Mouse (Mus musculus) midbrain, embryonic 10.5 days (tissue): ENCODE results near the gene Pla2g10. TPM values are rescaled to one million over a fixed set of nuclear protein-coding genes. Genes with fewer than 3 reads are reported as not detected.
"Not testable (repeated sequence)": the region's sequence is repeated elsewhere in the genome, so short reads cannot be mapped to it uniquely, and the experiment has no call there.

ENCODE experiments used
- DNase-seq: peaks from one replicate; pipeline ENCODE4 v3.0.0-alpha.2; 2017; ENCODE audit warnings: low spot score
- H3K27ac ChIP-seq: fragments of 300-500 bp; sonication (generic); replicated peaks from 2 replicates; pipeline ENCODE4 v1.5.1; 2016; ENCODE audit warnings: mild to moderate bottlenecking
- H3K27me3 ChIP-seq: fragments of 300-500 bp; sonication (generic); 2 replicates; pipeline ENCODE4 v1.6.1; 2016; ENCODE audit warnings: low read depth, mild to moderate bottlenecking; ENCODE audit not compliant: poor library complexity, severe bottlenecking
- H3K36me3 ChIP-seq: fragments of 300-500 bp; sonication (generic); 2 replicates; pipeline ENCODE4 v1.6.1; 2016; ENCODE audit warnings: mild to moderate bottlenecking, moderate library complexity
- H3K4me1 ChIP-seq: fragments of 300-500 bp; sonication (generic); 2 replicates; pipeline ENCODE4 v1.6.1; 2016
- H3K4me3 ChIP-seq: fragments of 300-500 bp; sonication (generic); 2 replicates; pipeline ENCODE4 v1.5.1; 2016; ENCODE audit warnings: mild to moderate bottlenecking, moderate library complexity
- H3K9me3 ChIP-seq: fragments of 300-500 bp; sonication (generic); replicated peaks from 2 replicates; pipeline ENCODE4 v1.6.1; 2016; ENCODE audit warnings: mild to moderate bottlenecking
- WGBS: fragments of 180-500 bp; shearing (Covaris S2); methylation state at CpG from one replicate; pipeline ENCODE4 v1.1.7; 2016; 5-methylcytosine and 5-hydroxymethylcytosine counted together
- polyA plus RNA-seq: library from polyadenylated mRNA; unstranded; fragments of >200 nt; fragmentation: Nextera tagmentation; extraction: Ambion mirVana; gene quantifications from 2 replicates; pipeline ENCODE4 v1.2.1, GENCODE M21; 2016

Pla2g10 gene
- polyA plus RNA-seq, 1 experiment from 2014 or later = not detected

- no peak overlapping the region for H3K4me3 ChIP-seq
- DNase-seq = no peak
- no peaks in the 10 kb centered on the region for H3K27me3 ChIP-seq
- WGBS = 40% methylated on average over 5 of the region's 5 CpGs
- no peaks in the 10 kb centered on the region for H3K36me3 ChIP-seq
- H3K9me3 ChIP-seq = no peaks in the 10 kb centered on the region
- no peak overlapping the region for H3K27ac ChIP-seq
- H3K4me1 ChIP-seq = peaks cover 5% of the 10 kb centered on the region
These were observed 18.5 kb upstream of the Pla2g10 start for GRCm38 (mm10) chr16:13749306-13749705.

- 17% methylated on average over 10 of the region's 10 CpGs for WGBS
- not testable (repeated sequence) for H3K27ac ChIP-seq, DNase-seq, H3K36me3 ChIP-seq, H3K4me1 ChIP-seq, H3K4me3 ChIP-seq, H3K9me3 ChIP-seq, H3K27me3 ChIP-seq
These were observed 18.0 kb upstream of the Pla2g10 start for GRCm38 (mm10) chr16:13748813-13749212.

- no peak overlapping the region for H3K27ac ChIP-seq
- H3K27me3 ChIP-seq = no peaks in the 10 kb centered on the region
- no peak overlapping the region for H3K4me3 ChIP-seq
- 71% methylated on average over 3 of the region's 3 CpGs for WGBS
- H3K4me1 ChIP-seq = peaks cover 5% of the 10 kb centered on the region
- no peaks in the 10 kb centered on the region for H3K36me3 ChIP-seq
- no peaks in the 10 kb centered on the region for H3K9me3 ChIP-seq
- no peak for DNase-seq
These were observed 17.3 kb upstream of the Pla2g10 start for GRCm38 (mm10) chr16:13748124-13748523.

GRCm38 (mm10) chr16:13747708-13748107, 16.9 kb upstream of the Pla2g10 start:
- Histone ChIP-seq H3K4me1 (peaks cover 5% of the 10 kb centered on the region), H3K36me3 (no peaks in the 10 kb centered on the region), H3K27ac (no peak overlapping the region), H3K4me3 (no peak overlapping the region), H3K27me3 (no peaks in the 10 kb centered on the region), H3K9me3 (no peaks in the 10 kb centered on the region)
- DNase-seq = no peak
- whole genome bisulfite sequencing = 95% methylated on average over 8 of the region's 8 CpGs

GRCm38 (mm10) chr16:13740844-13741243, 10.1 kb upstream of the Pla2g10 start:
- no peaks in the 10 kb centered on the region for H3K4me1 ChIP-seq
- H3K36me3 ChIP-seq = no peaks in the 10 kb centered on the region
- H3K9me3 ChIP-seq = no peaks in the 10 kb centered on the region
- no peak overlapping the region for H3K4me3 ChIP-seq
- DNase-seq = no peak
- H3K27ac ChIP-seq = no peak overlapping the region
- no peaks in the 10 kb centered on the region for H3K27me3 ChIP-seq
- 76% methylated on average over 2 of the region's 2 CpGs for WGBS

- WGBS = 66% methylated on average over 4 of the region's 4 CpGs
- not testable (repeated sequence) for H3K4me3 ChIP-seq, H3K27ac ChIP-seq, H3K27me3 ChIP-seq, H3K9me3 ChIP-seq, H3K36me3 ChIP-seq, H3K4me1 ChIP-seq, DNase-seq
These were observed 8.3 kb upstream of the Pla2g10 start for GRCm38 (mm10) chr16:13739044-13739443.

GRCm38 (mm10) chr16:13735977-13736376, 5.2 kb upstream of the Pla2g10 start:
- DNase-seq = no peak
- no peak overlapping the region for H3K27ac ChIP-seq
- no peaks in the 10 kb centered on the region for H3K27me3 ChIP-seq
- 92% methylated on average over 8 of the region's 8 CpGs for WGBS
- no peaks in the 10 kb centered on the region for H3K9me3 ChIP-seq
- H3K4me1 ChIP-seq = peaks cover under 1% of the 10 kb centered on the region
- no peak overlapping the region for H3K4me3 ChIP-seq
- H3K36me3 ChIP-seq = no peaks in the 10 kb centered on the region

GRCm38 (mm10) chr16:13733518-13734137, 2.8 kb upstream of the Pla2g10 start:
- WGBS = 27% methylated on average over 9 of the region's 9 CpGs

GRCm38 (mm10) chr16:13732786-13733185, 2.0 kb upstream of the Pla2g10 start:
- WGBS = 90% methylated on average over 3 of the region's 3 CpGs
- no peaks in the 10 kb centered on the region for H3K9me3 ChIP-seq
- H3K4me1 ChIP-seq = peaks cover 9% of the 10 kb centered on the region
- H3K27ac ChIP-seq = no peak overlapping the region
- DNase-seq = no peak
- H3K27me3 ChIP-seq = peaks cover 9% of the 10 kb centered on the region; the same call in 1 of the 2 replicates
- H3K36me3 ChIP-seq = no peaks in the 10 kb centered on the region
- H3K4me3 ChIP-seq = no peak overlapping the region

More at GRCm38 (mm10) chr16:13733518-13734137, 2.8 kb upstream of the Pla2g10 start:
- no peaks in the 10 kb centered on the region for H3K9me3 ChIP-seq
- no peaks in the 10 kb centered on the region for H3K36me3 ChIP-seq
- peaks cover 9% of the 10 kb centered on the region; the same call in 1 of the 2 replicates for H3K27me3 ChIP-seq
- no peak overlapping the region for H3K27ac ChIP-seq
- H3K4me1 ChIP-seq = peaks cover 9% of the 10 kb centered on the region
- peak; percentile 67 for DNase-seq
- no peak overlapping the region for H3K4me3 ChIP-seq

- no peak overlapping the region for H3K4me3 ChIP-seq
- H3K27me3 ChIP-seq = peaks cover 9% of the 10 kb centered on the region; the same call in 1 of the 2 replicates
- H3K4me1 ChIP-seq = peaks cover 9% of the 10 kb centered on the region
- no peaks in the 10 kb centered on the region for H3K36me3 ChIP-seq
- 74% methylated on average over 4 of the region's 4 CpGs for WGBS
- H3K9me3 ChIP-seq = no peaks in the 10 kb centered on the region
- no peak overlapping the region for H3K27ac ChIP-seq
- DNase-seq = no peak
These were observed 1.4 kb downstream of the Pla2g10 start for GRCm38 (mm10) chr16:13729428-13729827.

- DNase-seq = no peak
- H3K4me3 ChIP-seq = no peak overlapping the region
- H3K27ac ChIP-seq = no peak overlapping the region
- H3K36me3 ChIP-seq = no peaks in the 10 kb centered on the region
- peaks cover 9% of the 10 kb centered on the region; the same call in 1 of the 2 replicates for H3K27me3 ChIP-seq
- H3K9me3 ChIP-seq = no peaks in the 10 kb centered on the region
- WGBS = 91% methylated on average over 5 of the region's 5 CpGs
- H3K4me1 ChIP-seq = peaks cover 11% of the 10 kb centered on the region
These were observed 2.9 kb downstream of the Pla2g10 start for GRCm38 (mm10) chr16:13727811-13728335.

- 37% methylated on average over 10 of the region's 10 CpGs for WGBS
- Histone ChIP-seq H3K27me3 (no peaks in the 10 kb centered on the region), H3K4me1 (0 out of 2 replicates have a peak, but pooled peaks cover 4% of the 10 kb centered on the region), H3K9me3 (no peaks in the 10 kb centered on the region), H3K4me3 (no peak overlapping the region), H3K36me3 (no peaks in the 10 kb centered on the region), H3K27ac (no peak overlapping the region)
- no peak for DNase-seq
These were observed 7.8 kb downstream of the Pla2g10 start for GRCm38 (mm10) chr16:13722937-13723336.

- Histone ChIP-seq H3K36me3 (no peaks in the 10 kb centered on the region), H3K27me3 (no peaks in the 10 kb centered on the region), H3K4me3 (no peak overlapping the region), H3K9me3 (no peaks in the 10 kb centered on the region), H3K4me1 (no peaks in the 10 kb centered on the region), H3K27ac (no peak overlapping the region)
- no peak for DNase-seq
- WGBS = 94% methylated on average over 2 of the region's 2 CpGs
These were observed 13.8 kb downstream of the Pla2g10 start for GRCm38 (mm10) chr16:13716821-13717553.
